ENCODE assay signal across 21 mouse cellular contexts in genomic region chr8:89568641-89569040, GRCm38 (mm10).
"Had no signal": no experiment of that assay in that cellular context is flagged by ENCODE, and none has a peak within 500 bp of the region (broad histone marks: within the 10 kb centered on the region; RNA-seq: fewer than 3 reads in every experiment).

No protein-coding gene starts in this region.

- H3K27ac ChIP-seq: gastrocnemius, adult 2 months; heart, adult 2 months; heart, embryonic 10.5 days; hindbrain, embryonic 10.5 days; hindbrain, embryonic 12.5 days; hindbrain, embryonic 14.5 days; intestine, embryonic 15.5 days; limb, embryonic 12.5 days had no signal

- H3K4me1 ChIP-seq: intestine, embryonic 15.5 days had no signal

- DNase-seq: gastrocnemius, adult 2 months; gastrocnemius, postnatal 10 days; gastrocnemius, postnatal 25 days; heart, adult 2 months; heart, postnatal 10 days; heart, postnatal 4 days; kidney, adult 18-20 months; kidney, adult 8-10 months; kidney, postnatal 10 days; kidney, postnatal 25 days; kidney, postnatal 4 days; left cerebral cortex, postnatal 4 days; liver had no signal

- H3K4me3 ChIP-seq: gastrocnemius, adult 2 months; heart, adult 2 months; heart, embryonic 10.5 days; heart, embryonic 12.5 days; hindbrain, embryonic 10.5 days; hindbrain, embryonic 12.5 days; intestine, embryonic 15.5 days; layer of hippocampus, adult 2 months; limb, embryonic 12.5 days had no signal
